Mouse (Mus musculus): Measurements from ENCODE around the gene Galnt16.

GRCm38 (mm10) chr12:80493311-80493710 is 24.8 kb upstream of the Galnt16 start:
- TF ChIP-seq CTCF (IDR thresholded peaks at IDR 0.05; ENCODE audit: low read depth, low read length), result no peak
- TF ChIP-seq POLR2A (IDR thresholded peaks at IDR 0.05; ENCODE audit: borderline replicate concordance, low read depth, low read length), result no peak
